Mouse (Mus musculus): ENCODE measurements at regions not wholly inside any gene's neighbourhood (a gene's known extent, or its start where the extent isn't known, plus 50 kb on each side); places are given as distances from the start of the nearest gene placed in this dataset.
A peak's percentile ranks its signal among the peaks of the same experiment; 100 is the strongest.
"Not testable (repeated sequence)": the region's sequence is repeated elsewhere in the genome, so short reads cannot be mapped to it uniquely, and the experiment has no call there.

- DNase-seq (ENCODE audit: extremely low spot score in 1 of 2, low spot score in 1 of 2) = no peak
These were observed 414.3 kb upstream of the Slc39a10 start for GRCm38 (mm10) chr1:47306961-47307360.

DNA sequence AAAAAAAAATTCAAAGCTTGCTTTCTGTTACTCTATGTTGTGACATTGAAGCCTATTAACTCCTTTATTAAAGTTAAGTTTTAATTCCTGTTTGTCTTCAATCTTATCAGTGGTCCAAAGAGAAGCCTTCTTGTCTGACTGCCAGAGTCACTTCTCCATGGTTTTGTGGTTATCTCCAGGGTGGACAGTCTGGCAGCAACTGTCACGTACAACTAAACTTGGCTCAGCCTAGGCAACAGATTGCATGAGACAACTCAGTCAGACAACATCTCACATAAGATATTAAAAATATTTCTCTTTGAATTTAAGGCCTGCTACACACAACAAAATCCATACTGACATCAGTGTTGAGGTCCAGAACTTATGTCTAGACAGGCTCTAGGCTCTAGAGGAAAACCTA is 406.7 kb upstream of the Slc39a10 start:
- DNase-seq (ENCODE audit: extremely low spot score in 1 of 2, low spot score in 1 of 2) = no peak

DNA sequence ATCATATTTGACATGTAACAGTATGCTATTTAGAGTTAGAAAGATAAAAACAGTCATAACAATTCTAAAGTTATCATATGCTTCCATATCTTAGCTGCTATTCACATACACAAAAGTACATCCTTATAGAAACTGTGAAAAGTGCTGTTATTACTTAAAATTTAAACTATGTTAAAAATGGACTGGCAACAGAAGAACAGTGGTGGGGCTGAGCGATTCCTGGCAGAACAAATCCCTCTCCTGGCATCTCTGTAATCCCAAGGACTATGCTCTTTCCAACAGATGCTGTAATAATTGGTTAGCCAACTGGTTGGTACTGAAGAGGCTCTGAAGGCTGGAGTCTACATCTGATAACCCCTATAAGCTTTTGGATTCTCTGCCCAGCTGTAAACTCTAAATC is 393.0 kb upstream of the Slc39a10 start:
- DNase-seq (ENCODE audit: extremely low spot score in 1 of 2, low spot score in 1 of 2) = no peak

DNA sequence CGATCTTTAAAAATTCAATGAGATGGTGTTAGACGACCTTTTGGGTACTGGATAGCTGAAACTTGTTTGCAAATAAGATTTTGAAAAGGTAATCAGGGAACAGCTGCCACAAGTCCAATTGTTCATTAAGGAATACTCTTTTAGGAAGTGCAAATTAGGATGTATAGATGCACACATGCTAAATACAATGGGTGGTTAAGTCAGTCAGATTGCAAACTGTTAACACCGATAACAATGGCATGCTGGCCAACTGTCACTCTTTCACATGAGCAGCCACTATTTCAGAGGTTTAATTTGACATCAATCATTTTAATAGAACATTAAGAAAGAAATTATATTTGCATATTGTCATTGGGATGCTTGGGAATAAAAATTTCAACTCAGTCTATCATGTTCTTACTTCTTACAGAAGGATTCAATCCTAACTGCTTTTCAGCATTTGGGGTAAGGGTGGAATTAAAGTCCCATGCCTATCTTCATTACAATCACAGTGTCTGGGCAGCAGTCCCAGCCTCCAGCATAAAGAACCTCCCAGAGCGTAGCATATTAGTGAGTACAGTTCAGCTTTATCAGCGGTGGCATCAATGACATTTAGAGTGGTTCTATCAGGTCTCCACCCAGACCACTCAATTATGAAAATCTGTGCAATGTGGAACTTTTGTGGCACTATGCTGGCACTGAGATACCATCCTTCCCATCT is 385.8 kb upstream of the Slc39a10 start:
- DNase-seq (ENCODE audit: extremely low spot score in 1 of 2, low spot score in 1 of 2) = no peak

DNA sequence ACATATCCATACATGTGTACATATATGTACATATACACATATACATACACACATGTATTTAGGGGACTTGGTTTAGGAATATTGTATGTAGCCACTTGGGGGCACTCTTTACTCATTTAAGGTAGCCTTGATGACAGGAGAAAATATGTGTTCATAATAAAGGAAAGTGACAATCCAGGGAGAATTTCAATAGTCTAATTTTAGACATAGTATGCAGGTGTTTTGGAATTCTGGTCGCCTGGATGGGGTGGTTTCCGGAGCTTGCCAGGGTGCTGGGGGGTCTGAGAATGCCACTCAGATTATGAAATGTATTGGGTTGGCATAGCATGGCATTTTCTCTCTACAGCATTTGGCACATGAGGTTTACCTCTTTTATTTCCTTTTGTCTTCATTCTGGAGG is 385.2 kb upstream of the Slc39a10 start:
- peak in 1 of 2 experiments; percentile 10 for DNase-seq (ENCODE audit: extremely low spot score in 1 of 2, low spot score in 1 of 2)

GRCm38 (mm10) chr1:47272131-47272530 is 379.5 kb upstream of the Slc39a10 start:
- no peak for DNase-seq (ENCODE audit: extremely low spot score in 1 of 2, low spot score in 1 of 2)

GRCm38 (mm10) chr1:47263611-47264010 is 371.0 kb upstream of the Slc39a10 start:
- DNase-seq (ENCODE audit: extremely low spot score in 1 of 2, low spot score in 1 of 2) = no peak

- no peak for DNase-seq (ENCODE audit: extremely low spot score in 1 of 2, low spot score in 1 of 2)
These were observed 369.0 kb upstream of the Slc39a10 start for GRCm38 (mm10) chr1:47261505-47262130.

GRCm38 (mm10) chr1:47250706-47251105 is 358.1 kb upstream of the Slc39a10 start:
- DNase-seq (ENCODE audit: extremely low spot score in 1 of 2, low spot score in 1 of 2) = not testable (repeated sequence)

DNA sequence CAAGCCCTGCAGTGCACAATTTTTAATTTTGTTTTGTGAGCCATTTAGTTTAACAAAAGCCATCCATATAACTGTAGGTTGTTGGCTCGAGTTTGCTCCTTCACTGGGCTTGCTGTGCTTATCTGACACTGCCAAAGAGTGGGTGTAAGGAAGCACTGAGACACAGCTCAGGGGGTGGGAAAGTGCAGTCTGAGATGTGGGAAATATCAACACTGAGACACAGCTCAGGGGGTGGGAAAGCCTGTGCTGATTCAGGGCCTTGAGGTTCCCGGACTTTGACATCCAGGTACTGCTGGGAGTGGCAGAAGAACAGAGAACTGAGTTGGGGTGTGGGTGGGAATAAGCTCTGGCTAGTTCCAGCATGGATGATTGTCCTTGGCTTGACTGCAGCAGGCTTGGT is 324.4 kb upstream of the Slc39a10 start:
- DNase-seq (ENCODE audit: extremely low spot score in 1 of 2, low spot score in 1 of 2) = no peak

DNA sequence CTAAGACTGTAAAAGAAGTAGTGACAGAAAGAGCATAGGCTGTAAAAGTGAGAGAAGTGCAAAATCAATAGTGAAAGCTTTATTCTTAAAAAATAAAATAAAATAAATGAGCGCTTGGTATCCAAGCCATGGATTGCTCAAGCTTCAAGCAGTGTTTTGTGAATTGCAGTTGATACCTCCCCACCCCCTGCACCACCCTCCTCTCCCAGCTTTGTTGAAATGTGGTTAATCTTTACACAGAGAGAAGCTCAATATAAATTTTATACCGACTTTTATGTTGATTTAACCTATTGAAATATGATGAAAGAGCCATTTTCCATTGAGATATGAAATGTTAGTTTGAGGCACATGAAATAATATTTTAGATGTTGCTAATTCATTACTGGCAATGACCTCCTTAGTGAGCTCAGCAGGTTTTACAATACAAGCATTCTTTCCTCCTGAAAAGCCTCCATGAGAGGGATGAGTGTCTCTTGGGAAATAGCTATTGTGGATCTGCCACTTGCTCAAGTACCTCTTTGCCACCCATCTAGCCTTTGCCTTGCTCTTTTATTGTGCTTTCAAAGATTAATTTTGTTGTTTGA is 323.9 kb upstream of the Slc39a10 start:
- no peak for DNase-seq (ENCODE audit: extremely low spot score in 1 of 2, low spot score in 1 of 2)

- DNase-seq (ENCODE audit: extremely low spot score in 1 of 2, low spot score in 1 of 2) = no peak
These were observed 320.8 kb upstream of the Slc39a10 start for GRCm38 (mm10) chr1:47213476-47213875.

DNA sequence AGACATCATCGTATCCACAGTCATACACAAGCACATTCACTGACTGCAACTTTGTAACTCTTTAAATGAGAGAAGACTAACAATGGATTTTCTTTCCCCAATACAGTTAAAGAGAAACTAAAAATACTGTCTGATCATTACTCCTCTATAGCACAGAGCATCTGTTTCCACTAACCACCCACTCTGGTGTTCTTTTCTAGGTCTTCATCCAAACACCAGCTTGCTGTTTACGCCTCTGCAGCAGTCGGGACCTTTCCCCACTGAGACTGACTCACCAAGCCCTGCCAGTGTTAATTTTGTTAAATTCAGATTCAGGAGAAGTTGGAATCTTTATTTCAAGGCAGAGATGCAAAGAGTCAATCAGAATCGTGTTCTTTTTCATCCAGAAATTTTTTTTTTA is 300.3 kb upstream of the Slc39a10 start:
- no peak for DNase-seq (ENCODE audit: extremely low spot score in 1 of 2, low spot score in 1 of 2)

- no peak for DNase-seq (ENCODE audit: extremely low spot score in 1 of 2, low spot score in 1 of 2)
These were observed 271.8 kb upstream of the Slc39a10 start for GRCm38 (mm10) chr1:47164417-47164816.

- no peak for DNase-seq (ENCODE audit: extremely low spot score in 1 of 2, low spot score in 1 of 2)
These were observed 271.3 kb upstream of the Slc39a10 start for GRCm38 (mm10) chr1:47163808-47164410.

- DNase-seq (ENCODE audit: extremely low spot score in 1 of 2, low spot score in 1 of 2) = not testable (repeated sequence)
These were observed 237.4 kb upstream of the Slc39a10 start for GRCm38 (mm10) chr1:47130031-47130430.

- DNase-seq (ENCODE audit: extremely low spot score in 1 of 2, low spot score in 1 of 2) = peak; percentile 41 to 44
These were observed 227.0 kb upstream of the Slc39a10 start for GRCm38 (mm10) chr1:47119636-47120035.

GRCm38 (mm10) chr1:47116681-47117080 is 224.0 kb upstream of the Slc39a10 start:
- DNase-seq (ENCODE audit: extremely low spot score in 1 of 2, low spot score in 1 of 2) = not testable (repeated sequence)

DNA sequence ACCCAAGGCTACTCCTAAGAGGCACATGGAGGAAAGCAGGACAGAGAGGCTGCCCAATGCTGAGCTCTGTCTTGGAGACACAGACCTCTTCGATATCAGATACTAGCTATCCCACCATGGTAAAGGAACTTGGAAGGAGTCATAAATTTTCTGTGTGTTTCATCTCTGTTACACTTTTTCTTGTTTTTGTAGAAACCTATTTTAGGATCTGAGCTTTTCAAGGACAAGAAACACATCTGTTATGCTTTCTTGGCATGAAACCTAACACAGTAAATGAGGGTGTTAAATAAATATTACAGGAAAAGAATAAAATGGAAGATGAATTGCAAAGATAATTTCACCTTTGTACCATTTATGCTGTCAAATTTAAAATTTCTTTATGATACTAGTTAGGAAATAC is 219.8 kb upstream of the Slc39a10 start:
- DNase-seq (ENCODE audit: extremely low spot score in 1 of 2, low spot score in 1 of 2) = no peak

GRCm38 (mm10) chr1:47104055-47104454 is 211.4 kb upstream of the Slc39a10 start:
- DNase-seq (ENCODE audit: extremely low spot score in 1 of 2, low spot score in 1 of 2) = no peak

DNA sequence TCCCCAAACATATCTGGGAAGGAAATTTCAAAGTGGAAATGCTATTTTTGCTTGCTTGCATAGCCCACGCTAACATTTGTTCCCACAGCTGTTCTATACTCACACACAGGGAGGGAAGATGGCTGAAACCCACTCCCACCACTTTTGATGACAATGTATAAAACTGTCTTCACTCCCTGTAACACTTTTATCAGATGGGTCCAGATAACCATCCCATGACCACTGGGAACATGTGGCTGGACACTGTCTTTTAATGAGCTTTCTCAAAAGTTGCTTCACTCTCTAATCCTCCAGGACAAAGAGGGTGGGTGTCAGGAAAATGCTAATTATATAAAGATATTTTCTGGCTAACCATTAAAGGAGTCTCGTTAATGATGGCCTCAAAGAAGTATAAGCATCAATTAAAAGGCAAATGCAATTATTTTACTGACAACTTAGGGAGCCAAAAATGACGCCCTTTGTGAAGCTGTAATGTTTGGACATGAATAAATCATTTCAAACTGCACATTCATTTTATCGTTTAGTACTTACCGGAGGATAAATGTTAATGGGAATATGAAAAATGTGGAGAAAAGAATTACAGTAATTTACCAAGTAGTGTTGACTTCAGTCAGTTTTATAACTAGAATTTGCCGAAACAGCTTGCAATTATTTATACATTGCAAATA is 210.8 kb upstream of the Slc39a10 start:
- DNase-seq (ENCODE audit: extremely low spot score in 1 of 2, low spot score in 1 of 2) = no peak
